Mouse (Mus musculus) thymus, adult 2 months (tissue): ENCODE data around the gene Cd163l1.

ENCODE experiments used
- CTCF ChIP-seq: fragments of 200-500 bp; IDR thresholded peaks from 2 replicates; pipeline ENCODE4 v1.5.1; 2012; ENCODE audit warnings: mild to moderate bottlenecking, control low read depth, low read length, moderate library complexity, borderline replicate concordance; ENCODE audit not compliant: control insufficient read depth, poor library complexity, insufficient read depth; ENCODE audit errors: extremely low read depth
- POLR2A ChIP-seq: fragments of 200-500 bp; IDR thresholded peaks from 2 replicates; pipeline ENCODE4 v1.6.1; 2012; ENCODE audit warnings: mild to moderate bottlenecking, low read length, control low read depth, moderate library complexity; ENCODE audit not compliant: control insufficient read depth, poor library complexity, insufficient read depth; ENCODE audit errors: extremely low read depth

GRCm38 (mm10) chr7:140247216-140247615 is 29.1 kb downstream of the Cd163l1 start, which contains the start of gene 5830411N06Rik:
- TF ChIP-seq CTCF (no peak), POLR2A (no peak)
